Mouse (Mus musculus) testis, adult 10 weeks (tissue): ENCODE results near the gene Gm21900. TPM values are rescaled to one million over a fixed set of nuclear protein-coding genes. Genes with fewer than 3 reads are reported as not detected.

ENCODE experiments used
- polyA plus RNA-seq: library from polyadenylated mRNA; stranded (reverse); fragments of 350-450 nt; fragmentation: Illumina TruSeq; extraction: RNeasy Lipid Tissue Mini Kit (QIAGEN cat#74804); gene quantifications from one replicate; pipeline ENCODE4 v1.2.3, GENCODE M21; 2014; ENCODE audit warnings: low read depth, low replicate concordance

Gene Gm21900
- polyA plus RNA-seq: not detected

DNA sequence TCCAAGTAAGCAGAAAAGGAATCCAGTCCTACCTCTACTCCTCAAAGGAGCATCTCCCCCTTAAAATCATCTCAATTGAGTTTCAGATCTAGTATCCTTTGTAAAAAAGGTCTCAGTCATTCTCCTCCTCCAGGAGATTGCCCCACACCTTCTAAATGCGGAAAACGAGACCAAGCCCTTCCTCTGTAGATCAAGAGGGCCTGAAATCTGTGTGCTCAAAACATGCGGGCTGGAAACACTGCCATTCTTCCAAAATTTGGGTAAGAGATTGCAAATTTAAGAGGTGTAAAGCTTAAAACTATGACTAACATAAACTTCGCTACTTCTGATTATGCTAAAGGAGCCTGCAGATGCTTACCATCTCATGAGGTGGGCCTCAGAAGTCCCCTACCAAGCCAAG is at the start of gene Gm21900:
Gm21900 (plus strand) TSS at position 301 of the 400 bp plus-strand sequence.

Other genes starting within 250 kb of the Gm21900 start
- gene Gm28510, start 203.6 kb upstream of the Gm21900 start, polyA plus RNA-seq: 13.1 TPM
- 5.5 TPM for gene Gm20737, start 80.3 kb upstream of the Gm21900 start, polyA plus RNA-seq
- gene Gm21775, start 62.9 kb upstream of the Gm21900 start, polyA plus RNA-seq: not detected
- gene Gm20777, start 136.1 kb downstream of the Gm21900 start, polyA plus RNA-seq: 4.2 TPM